Comparison of ENCODE assay signal across 26 mouse cellular contexts in the genomic region with DNA sequence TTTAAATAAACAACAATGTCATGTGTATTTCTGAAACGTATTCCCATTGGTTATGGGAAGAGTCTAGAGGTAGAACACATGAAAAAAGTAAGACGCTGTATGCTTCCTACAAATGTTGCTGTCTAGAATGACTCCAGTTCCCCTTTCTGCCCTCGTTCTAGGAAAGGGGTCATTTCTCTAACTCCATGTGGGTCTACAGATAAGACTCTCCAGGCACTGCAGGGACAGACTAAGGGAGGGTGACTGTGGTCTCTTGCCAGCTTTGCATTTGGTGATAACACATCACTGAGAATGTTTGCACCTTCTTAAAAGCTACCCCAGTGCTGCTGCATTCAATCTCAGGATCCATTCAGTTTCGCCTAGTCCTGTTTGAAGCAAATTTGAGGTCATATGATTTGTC. TPM values are rescaled to one million over a fixed set of nuclear protein-coding genes. Genes with fewer than 3 reads are reported as not detected.
DNase-seq lines count a peak whose midpoint lies in the region; ATAC-seq and TF ChIP-seq lines count a peak whose summit lies in the region.
"Had no signal": no experiment of that assay in that cellular context is flagged by ENCODE, and none has a peak within 500 bp of the region (broad histone marks: within the 10 kb centered on the region; RNA-seq: fewer than 3 reads in every experiment).

No protein-coding gene starts in this region.

- TF ChIP-seq EP300 in liver, postnatal 0 days (IDR thresholded peaks at IDR 0.05; ENCODE audit: low read depth) = no peak

- peak; percentile 9 for DNase-seq in liver
- DNase-seq in liver, postnatal 0 days = no peak
- no peak for DNase-seq in layer of hippocampus, adult 11-12 months (ENCODE audit: low spot score)
- DNase-seq: adrenal gland, adult 2 months; adrenal gland, postnatal 25 days; cerebellum, adult 2 months; cerebellum, postnatal 10 days; embryo, embryonic 11 days; gastrocnemius, postnatal 25 days; heart, adult 11 months; heart, postnatal 36 days had no signal

- H3K27me3 ChIP-seq in liver, postnatal 0 days (ENCODE audit: insufficient read depth, low read length) = no peaks in the 10 kb centered on the region
- no peaks in the 10 kb centered on the region for H3K27me3 ChIP-seq in forebrain, embryonic 13.5 days
- no peaks in the 10 kb centered on the region for H3K27me3 ChIP-seq in forebrain, embryonic 12.5 days
- H3K27me3 ChIP-seq in hindbrain, embryonic 16.5 days (replicated peaks; ENCODE audit: control insufficient read depth, insufficient read depth, low read length) = no peaks in the 10 kb centered on the region
- H3K27me3 ChIP-seq: embryonic facial prominence, embryonic 15.5 days; heart, embryonic 13.5 days; hindbrain, embryonic 12.5 days had no signal

- H3K4me1 ChIP-seq in liver, postnatal 0 days (ENCODE audit: insufficient read depth) = no peaks in the 10 kb centered on the region
- H3K4me1 ChIP-seq in forebrain, embryonic 13.5 days = no peaks in the 10 kb centered on the region
- no peaks in the 10 kb centered on the region for H3K4me1 ChIP-seq in forebrain, embryonic 12.5 days
- H3K4me1 ChIP-seq in hindbrain, embryonic 16.5 days (ENCODE audit: control insufficient read depth, insufficient read depth, low read depth, low read length) = no peaks in the 10 kb centered on the region
- H3K4me1 ChIP-seq: embryonic facial prominence, embryonic 15.5 days; forebrain, embryonic 10.5 days; hindbrain, embryonic 12.5 days had no signal

- no peak overlapping the region for H3K4me3 ChIP-seq in liver, postnatal 0 days (ENCODE audit: low read depth, low read length)
- H3K4me3 ChIP-seq in forebrain, embryonic 13.5 days = no peak overlapping the region
- H3K4me3 ChIP-seq in forebrain, embryonic 12.5 days (replicated peaks) = no peak overlapping the region
- H3K4me3 ChIP-seq in hindbrain, embryonic 16.5 days (ENCODE audit: low read length) = no peak overlapping the region
- H3K4me3 ChIP-seq: embryonic facial prominence, embryonic 15.5 days; erythroblast, embryonic 14.5 days; forebrain, embryonic 10.5 days; heart, embryonic 13.5 days; hindbrain, embryonic 12.5 days had no signal

- no peak for ATAC-seq in liver, postnatal 0 days
- ATAC-seq in hematopoietic stem cell, adult 5-6 weeks (replicated peaks in 1 of 2; ENCODE audit: insufficient read depth in 1 of 2, low FRiP score in 2 of 2, low TSS enrichment in 1 of 2, low read depth in 1 of 2, poor library complexity in 2 of 2, severe bottlenecking in 2 of 2) = peak; percentile 95 to 96
- peak; percentile 48 for ATAC-seq in megakaryocyte, adult 5-6 weeks (ENCODE audit: poor library complexity, severe bottlenecking)
- ATAC-seq in forebrain, embryonic 13.5 days = no peak
- no peak for ATAC-seq in forebrain, embryonic 12.5 days (ENCODE audit: low FRiP score)
- no peak for ATAC-seq in hindbrain, embryonic 16.5 days
- ATAC-seq: forebrain, embryonic 16.5 days; hindbrain, postnatal 0 days had no signal

- no peak overlapping the region for H3K9ac ChIP-seq in liver, postnatal 0 days (replicated peaks)
- H3K9ac ChIP-seq in forebrain, embryonic 13.5 days = no peak overlapping the region
- no peak overlapping the region for H3K9ac ChIP-seq in forebrain, embryonic 12.5 days
- no peak overlapping the region for H3K9ac ChIP-seq in hindbrain, embryonic 16.5 days (ENCODE audit: low read depth, low read length)
- H3K9ac ChIP-seq: embryonic facial prominence, embryonic 15.5 days; heart, embryonic 13.5 days; hindbrain, embryonic 12.5 days had no signal

- WGBS in liver, postnatal 0 days (ENCODE audit: insufficient replicate concordance) = 30% methylated on average over 4 of the region's 4 CpGs
- WGBS in forebrain, embryonic 13.5 days = 86% methylated on average over 4 of the region's 4 CpGs
- 88% methylated on average over 4 of the region's 4 CpGs for WGBS in forebrain, embryonic 12.5 days
- WGBS in hindbrain, embryonic 16.5 days = 84% methylated on average over 4 of the region's 4 CpGs

- no peak overlapping the region for H3K4me2 ChIP-seq in liver, postnatal 0 days (ENCODE audit: low read depth, low read length)
- H3K4me2 ChIP-seq in forebrain, embryonic 13.5 days = no peak overlapping the region
- H3K4me2 ChIP-seq in forebrain, embryonic 12.5 days = no peak overlapping the region
- H3K4me2 ChIP-seq in hindbrain, embryonic 16.5 days (ENCODE audit: low read length) = no peak overlapping the region
- H3K4me2 ChIP-seq: embryonic facial prominence, embryonic 15.5 days; heart, embryonic 13.5 days; hindbrain, embryonic 12.5 days had no signal

- H3K27ac ChIP-seq in liver, postnatal 0 days (ENCODE audit: low read depth) = no peak overlapping the region
- H3K27ac ChIP-seq in forebrain, embryonic 13.5 days = no peak overlapping the region
- no peak overlapping the region for H3K27ac ChIP-seq in forebrain, embryonic 12.5 days
- H3K27ac ChIP-seq in hindbrain, embryonic 16.5 days (ENCODE audit: low read depth, low read length) = no peak overlapping the region
- H3K27ac ChIP-seq: embryonic facial prominence, embryonic 15.5 days; forebrain, embryonic 10.5 days; heart, embryonic 13.5 days; hindbrain, embryonic 12.5 days; hindbrain, postnatal 0 days had no signal

- TF ChIP-seq CTCF in liver, postnatal 0 days (IDR thresholded peaks at IDR 0.05; ENCODE audit: low read depth) = no peak

- no peaks in the 10 kb centered on the region for H3K36me3 ChIP-seq in liver, postnatal 0 days (replicated peaks; ENCODE audit: insufficient read depth, low read length)
- no peaks in the 10 kb centered on the region for H3K36me3 ChIP-seq in forebrain, embryonic 13.5 days (ENCODE audit: poor library complexity, severe bottlenecking)
- no peaks in the 10 kb centered on the region for H3K36me3 ChIP-seq in forebrain, embryonic 12.5 days (replicated peaks)
- no peaks in the 10 kb centered on the region for H3K36me3 ChIP-seq in hindbrain, embryonic 16.5 days (ENCODE audit: control insufficient read depth, insufficient read depth, low read length)
- H3K36me3 ChIP-seq: embryonic facial prominence, embryonic 15.5 days; forebrain, embryonic 10.5 days; heart, embryonic 13.5 days; hindbrain, embryonic 12.5 days had no signal

- H3K9me3 ChIP-seq in liver, postnatal 0 days (ENCODE audit: low read length) = no peaks in the 10 kb centered on the region
- no peaks in the 10 kb centered on the region for H3K9me3 ChIP-seq in forebrain, embryonic 13.5 days (replicated peaks)
- H3K9me3 ChIP-seq in forebrain, embryonic 12.5 days = no peaks in the 10 kb centered on the region
- H3K9me3 ChIP-seq in hindbrain, embryonic 16.5 days (ENCODE audit: control insufficient read depth, low read length) = no peaks in the 10 kb centered on the region
- H3K9me3 ChIP-seq: embryonic facial prominence, embryonic 15.5 days; forebrain, embryonic 10.5 days; heart, embryonic 13.5 days; hindbrain, embryonic 12.5 days had no signal

RNA-seq across cellular contexts. Expression of a gene that starts 17.0 kb away (rescaled TPM):
- not detected in 2 replicates for polyA plus RNA-seq in liver, postnatal 0 days (2015; fragmentation: Nextera tagmentation; extraction: Ambion mirVana)
- not detected in 2 replicates for total RNA-seq in hematopoietic stem cell, adult 5-6 weeks (2017)
- total RNA-seq in megakaryocyte, adult 5-6 weeks (2015) = not detected in 2 replicates
- total RNA-seq in megakaryocyte, adult 5-6 weeks (2017) = not detected in 2 replicates
- 1.6 and 2.0 TPM in 2 replicates for polyA plus RNA-seq in forebrain, embryonic 13.5 days (2015; fragmentation: Nextera tagmentation; extraction: Ambion mirVana)
- polyA plus RNA-seq in forebrain, embryonic 12.5 days (2016; fragmentation: Nextera tagmentation; extraction: Ambion mirVana) = 2.3 and 2.8 TPM in 2 replicates
- polyA plus RNA-seq in hindbrain, embryonic 16.5 days (2015; fragmentation: Nextera tagmentation; extraction: Ambion mirVana) = 0.47 and 0.49 TPM in 2 replicates
- total RNA-seq: adrenal gland, adult 2 months; adrenal gland, postnatal 25 days; gastrocnemius, postnatal 25 days; heart, postnatal 36 days had no signal
- polyA plus RNA-seq: adrenal gland, adult 2 months; C2C12; erythroblast, embryonic 14.5 days; heart, embryonic 13.5 days; heart, postnatal 0 days had no signal

RNA-seq across cellular contexts. Expression of a gene that starts 38.0 kb away (rescaled TPM):
- polyA plus RNA-seq in liver, postnatal 0 days (2015; fragmentation: Nextera tagmentation; extraction: Ambion mirVana) = not detected in 2 replicates
- 3.6 and 4.2 TPM in 2 replicates for total RNA-seq in hematopoietic stem cell, adult 5-6 weeks (2017)
- total RNA-seq in megakaryocyte, adult 5-6 weeks (2015) = not detected in 2 replicates
- total RNA-seq in megakaryocyte, adult 5-6 weeks (2017) = not detected in 2 replicates
- not detected in 2 replicates for polyA plus RNA-seq in forebrain, embryonic 13.5 days (2015; fragmentation: Nextera tagmentation; extraction: Ambion mirVana)
- polyA plus RNA-seq in forebrain, embryonic 12.5 days (2016; fragmentation: Nextera tagmentation; extraction: Ambion mirVana) = 0.18 and 0.34 TPM in 2 replicates
- 0.19 and 0.20 TPM in 2 replicates for polyA plus RNA-seq in hindbrain, embryonic 16.5 days (2015; fragmentation: Nextera tagmentation; extraction: Ambion mirVana)
- total RNA-seq: adrenal gland, adult 2 months; adrenal gland, postnatal 25 days had no signal
- polyA plus RNA-seq: adrenal gland, adult 2 months; C2C12; cerebellum, adult 2 months; erythroblast, embryonic 14.5 days; frontal cortex, adult 2 months had no signal

Comparison
In these comparisons a context has a peak if more than half of its experiments do, and no peak if none do; other contexts are left out.
1. ATAC-seq: peak in hematopoietic stem cell, adult 5-6 weeks (2 of 2) and megakaryocyte, adult 5-6 weeks (single experiment); none in liver, postnatal 0 days (single experiment), forebrain, embryonic 13.5 days (single experiment), forebrain, embryonic 12.5 days (single experiment) and hindbrain, embryonic 16.5 days (single experiment).